Mouse (Mus musculus) fat pad, adult 2 months (tissue): Measurements from ENCODE around the gene Dnah5.
"Not testable (repeated sequence)": the region's sequence is repeated elsewhere in the genome, so short reads cannot be mapped to it uniquely, and the experiment has no call there.

ENCODE experiments used
- DNase-seq: peaks from one replicate; pipeline ENCODE4 v3.0.0-alpha.2; 2011; ENCODE audit warnings: low read depth, low spot score; ENCODE audit errors: extremely low read depth

The Dnah5 gene

GRCm38 (mm10) chr15:28461091-28461778 is 257.7 kb downstream of the Dnah5 start:
- DNase-seq, result not testable (repeated sequence)

- no peak for DNase-seq
These were observed 263.2 kb downstream of the Dnah5 start for GRCm38 (mm10) chr15:28466591-28467247.

- no peak for DNase-seq
These were observed 270.3 kb downstream of the Dnah5 start for GRCm38 (mm10) chr15:28473749-28474390.

- DNase-seq, result no peak
These were observed 299.3 kb downstream of the Dnah5 start for GRCm38 (mm10) chr15:28502820-28503219.

GRCm38 (mm10) chr15:28515176-28515575 is 311.6 kb downstream of the Dnah5 start:
- DNase-seq, result no peak
